Mouse (Mus musculus) spleen, adult 2 months (tissue): ENCODE results near the gene Zcchc7.

Experiments
- CTCF ChIP-seq: fragments of 200-500 bp; IDR thresholded peaks from 2 replicates; pipeline ENCODE4 v1.5.1; 2011; ENCODE audit warnings: mild to moderate bottlenecking, inconsistent platforms; ENCODE audit not compliant: insufficient read depth, insufficient read length, insufficient replicate concordance; ENCODE audit errors: extremely low read depth
- POLR2A ChIP-seq: fragments of 200-500 bp; IDR thresholded peaks from 2 replicates; pipeline ENCODE4 v1.6.1; 2011; ENCODE audit warnings: low read depth, low read length, inconsistent platforms

GRCm38 (mm10) chr4:44923129-44923481 is 167.4 kb downstream of the Zcchc7 start:
- TF ChIP-seq POLR2A = no peak
- no peak for TF ChIP-seq CTCF
